Mouse (Mus musculus) heart, adult 18-20 months (tissue): ENCODE data around the gene Hist1h3a. TPM values are rescaled to one million over a fixed set of nuclear protein-coding genes. Genes with fewer than 3 reads are reported as not detected.
"Not testable (repeated sequence)": the region's sequence is repeated elsewhere in the genome, so short reads cannot be mapped to it uniquely, and the experiment has no call there.

Experiments used
- DNase-seq, 2 experiments: peaks; one replicate each; pipeline ENCODE4 v3.0.0; 2021 to 2022; ENCODE audit warnings: mixed read lengths in 1 of 2
- total RNA-seq, 2 experiments: library from RNA; stranded (reverse); gene quantifications; 2 replicates each; pipeline ENCODE4 v1.2.3; 2021

The Hist1h3a gene
- total RNA-seq, 2 experiments from 2014 or later, result 7.5 to 10.7 TPM

DNA sequence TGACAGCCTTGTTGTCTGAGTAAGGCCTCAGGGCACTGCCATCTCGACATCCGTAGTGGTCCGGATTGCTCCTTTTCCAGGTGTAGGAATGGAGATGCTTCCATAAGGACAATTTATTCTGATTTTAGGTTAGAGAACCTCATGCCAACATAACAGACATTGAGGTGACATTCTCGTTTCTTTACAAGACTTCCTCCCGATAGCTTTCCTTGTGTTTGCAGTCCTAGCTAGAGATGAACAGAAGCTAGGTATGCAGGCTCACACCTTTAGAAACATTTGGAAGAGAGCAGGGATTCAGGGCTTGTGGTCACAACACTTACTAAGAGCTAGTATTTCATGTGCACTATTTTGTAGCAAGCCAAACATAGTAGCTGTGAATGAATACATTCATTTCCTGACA is 19.0 kb downstream of the Hist1h3a start:
- DNase-seq, result no peak

DNA sequence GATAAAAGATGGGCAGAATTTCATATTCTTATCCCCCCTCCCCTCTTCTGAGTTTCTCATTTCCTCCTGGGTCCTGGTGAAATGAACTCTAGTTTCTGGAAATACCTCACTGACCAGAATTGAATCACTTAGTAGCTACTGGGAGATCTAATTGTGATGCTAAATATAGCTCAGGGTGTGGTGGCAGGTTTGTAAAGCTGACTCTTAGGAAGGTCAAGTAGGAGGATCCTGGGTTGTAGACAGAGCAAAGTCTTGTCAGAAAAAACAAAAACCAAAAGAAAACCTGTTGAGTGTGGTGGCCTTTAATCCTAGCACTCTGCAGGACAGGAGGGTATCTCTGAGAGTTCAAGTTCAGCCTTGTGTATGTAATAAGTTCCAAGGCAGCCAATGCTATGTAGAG is 20.2 kb downstream of the Hist1h3a start:
- no peak for DNase-seq

DNA sequence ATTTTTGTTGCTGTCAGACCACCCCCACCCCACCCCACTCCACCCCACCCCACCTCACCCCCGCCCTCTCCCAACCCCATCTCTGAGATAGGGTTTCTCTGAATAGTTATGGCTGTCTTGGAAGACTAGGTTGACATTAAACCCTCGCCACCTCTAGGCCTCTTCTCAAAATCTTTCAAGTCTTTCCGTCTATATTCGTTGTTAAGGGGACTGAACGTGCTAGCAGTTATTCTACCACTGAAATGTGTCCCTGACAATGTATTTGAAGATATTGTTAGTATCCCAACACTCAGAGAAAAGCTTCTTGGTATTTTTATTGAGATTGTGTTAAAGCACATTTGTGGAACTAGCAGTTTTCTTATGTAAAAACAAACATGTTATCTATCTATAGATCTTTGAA is 21.3 kb downstream of the Hist1h3a start:
- no peak for DNase-seq

DNA sequence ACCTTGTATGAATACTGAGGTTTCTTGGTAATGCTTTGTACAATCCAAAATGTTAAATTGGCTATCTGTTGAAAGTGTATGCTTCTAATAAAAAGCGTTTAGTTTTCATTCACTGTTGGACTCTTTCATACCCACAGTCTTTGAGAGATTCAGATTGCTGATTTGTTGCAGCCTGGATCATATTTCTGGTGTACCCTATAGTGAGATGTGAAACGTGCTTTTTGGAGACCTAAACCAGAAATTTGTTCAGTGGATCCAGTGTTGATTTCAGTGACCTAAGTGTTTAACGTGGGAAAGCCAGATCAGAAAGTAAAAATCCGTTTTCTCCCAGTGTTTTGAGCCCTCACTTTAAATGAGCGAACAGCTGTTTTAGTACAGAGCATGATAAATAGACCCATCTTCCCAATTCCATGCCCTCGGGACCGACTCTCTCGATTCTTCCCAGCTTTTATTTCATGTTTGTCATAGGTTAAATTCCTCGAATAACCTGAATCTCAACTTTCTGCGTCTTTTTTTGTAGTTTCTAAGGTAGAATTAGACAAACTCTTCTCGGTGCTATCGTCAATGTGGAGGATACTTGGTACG is 21.8 kb downstream of the Hist1h3a start:
- peak in 1 of 2 experiments; percentile 43 for DNase-seq

DNA sequence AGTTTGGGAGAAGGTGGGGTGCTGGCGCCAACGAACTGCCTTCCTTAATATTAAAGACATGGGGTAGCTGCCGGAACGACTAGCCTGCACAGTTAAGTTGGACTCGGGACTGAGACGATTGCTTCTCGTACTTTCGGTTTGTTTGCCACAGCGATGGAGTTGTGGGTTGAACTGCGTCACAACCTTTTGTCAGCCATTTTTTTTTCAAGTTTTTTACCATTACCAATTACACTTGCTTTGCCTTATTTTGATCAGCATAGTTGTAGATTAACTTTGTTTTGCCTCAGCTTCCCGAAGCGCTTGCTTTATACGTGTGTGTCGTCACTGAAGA is 22.3 kb downstream of the Hist1h3a start:
- no peak for DNase-seq

DNA sequence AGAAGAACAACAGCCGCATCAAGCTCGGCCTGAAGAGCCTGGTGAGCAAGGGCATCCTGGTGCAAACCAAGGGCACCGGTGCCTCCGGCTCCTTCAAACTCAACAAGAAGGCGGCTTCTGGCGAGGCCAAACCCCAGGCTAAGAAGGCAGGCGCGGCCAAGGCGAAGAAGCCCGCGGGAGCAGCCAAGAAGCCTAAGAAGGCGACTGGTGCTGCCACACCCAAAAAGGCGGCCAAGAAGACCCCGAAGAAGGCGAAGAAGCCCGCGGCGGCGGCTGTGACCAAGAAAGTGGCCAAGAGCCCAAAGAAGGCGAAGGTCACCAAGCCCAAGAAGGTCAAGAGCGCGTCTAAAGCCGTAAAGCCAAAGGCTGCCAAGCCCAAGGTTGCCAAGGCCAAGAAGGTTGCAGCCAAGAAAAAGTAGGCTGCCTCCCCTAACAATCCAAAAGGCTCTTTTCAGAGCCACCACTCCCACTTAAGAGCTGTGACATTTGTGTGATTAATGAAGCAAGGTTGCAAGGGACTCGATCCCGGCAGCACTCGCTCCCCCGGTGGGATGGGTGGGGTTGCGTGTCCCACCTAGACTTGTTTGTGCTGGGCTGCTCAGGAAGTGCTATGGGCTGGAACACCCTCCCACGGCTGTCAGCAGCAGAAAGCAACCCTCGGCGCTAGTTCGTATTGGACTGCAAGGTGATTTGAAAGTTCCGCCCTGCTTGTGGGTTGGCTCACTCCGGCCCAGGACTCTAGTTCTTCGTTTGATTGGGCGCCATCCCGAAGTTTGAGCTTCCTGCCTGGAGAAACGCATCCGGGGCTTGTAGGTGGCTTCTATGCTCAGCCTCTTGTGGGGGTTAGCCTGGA is 22.9 kb downstream of the Hist1h3a start:
- peak; percentile 94 to 99 for DNase-seq

DNA sequence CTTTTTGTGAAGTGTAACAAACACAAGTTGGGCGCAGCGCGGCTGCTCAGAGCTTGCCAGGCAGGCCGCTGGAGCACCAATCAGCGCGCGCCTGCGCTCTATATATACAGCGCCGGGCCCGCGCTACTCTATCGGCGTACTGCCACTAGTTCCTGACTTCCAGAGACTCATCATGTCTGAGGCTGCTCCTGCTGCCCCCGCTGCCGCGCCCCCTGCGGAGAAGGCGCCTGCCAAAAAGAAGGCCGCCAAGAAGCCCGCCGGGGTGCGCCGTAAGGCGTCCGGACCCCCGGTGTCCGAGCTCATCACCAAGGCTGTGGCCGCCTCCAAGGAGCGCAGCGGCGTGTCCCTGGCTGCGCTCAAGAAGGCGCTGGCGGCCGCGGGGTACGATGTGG is 23.5 kb downstream of the Hist1h3a start, which contains the start of gene Hist1h1c:
Hist1h1c (plus strand) TSS at position 132 of the 392 bp plus-strand sequence.
- DNase-seq, result peak; percentile 92 to 94

DNA sequence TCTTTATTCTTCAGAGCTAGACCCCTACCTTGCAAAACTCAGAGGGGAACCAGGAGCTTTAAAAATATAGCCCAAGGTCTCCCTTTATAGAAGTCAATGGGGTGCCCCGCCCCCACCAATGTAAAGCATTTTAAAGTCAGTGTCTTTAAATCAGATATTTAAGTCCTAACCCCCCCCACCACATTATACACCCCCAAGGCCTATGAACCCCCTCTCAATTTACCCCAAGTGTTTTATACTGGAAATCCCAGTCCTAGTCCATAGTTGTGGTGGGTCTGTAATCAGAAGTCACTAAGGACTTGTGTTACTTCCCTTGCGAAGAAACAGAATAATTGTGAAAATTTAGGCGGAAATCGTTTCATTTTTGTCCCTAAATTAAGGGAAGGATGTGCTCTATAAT is 24.1 kb downstream of the Hist1h3a start:
- no peak for DNase-seq

DNA sequence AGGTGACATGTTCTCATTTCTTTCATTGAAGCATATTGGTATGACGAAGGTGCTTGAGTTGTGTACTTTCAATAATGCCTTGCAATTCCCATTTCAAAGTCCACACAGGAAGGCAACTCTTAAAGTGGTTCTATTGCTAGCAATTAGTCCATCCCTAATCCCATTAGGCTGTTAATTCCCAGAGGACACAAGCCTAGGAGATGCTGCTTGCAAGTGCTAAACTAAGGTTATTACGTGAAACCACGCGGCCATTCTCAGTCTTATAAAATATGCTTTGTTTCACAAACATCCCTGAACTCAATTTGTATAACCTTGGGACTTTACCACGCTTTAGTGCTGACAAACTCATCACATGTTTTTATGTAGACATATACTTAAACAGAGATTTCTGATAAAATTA is 25.1 kb downstream of the Hist1h3a start:
- no peak for DNase-seq

DNA sequence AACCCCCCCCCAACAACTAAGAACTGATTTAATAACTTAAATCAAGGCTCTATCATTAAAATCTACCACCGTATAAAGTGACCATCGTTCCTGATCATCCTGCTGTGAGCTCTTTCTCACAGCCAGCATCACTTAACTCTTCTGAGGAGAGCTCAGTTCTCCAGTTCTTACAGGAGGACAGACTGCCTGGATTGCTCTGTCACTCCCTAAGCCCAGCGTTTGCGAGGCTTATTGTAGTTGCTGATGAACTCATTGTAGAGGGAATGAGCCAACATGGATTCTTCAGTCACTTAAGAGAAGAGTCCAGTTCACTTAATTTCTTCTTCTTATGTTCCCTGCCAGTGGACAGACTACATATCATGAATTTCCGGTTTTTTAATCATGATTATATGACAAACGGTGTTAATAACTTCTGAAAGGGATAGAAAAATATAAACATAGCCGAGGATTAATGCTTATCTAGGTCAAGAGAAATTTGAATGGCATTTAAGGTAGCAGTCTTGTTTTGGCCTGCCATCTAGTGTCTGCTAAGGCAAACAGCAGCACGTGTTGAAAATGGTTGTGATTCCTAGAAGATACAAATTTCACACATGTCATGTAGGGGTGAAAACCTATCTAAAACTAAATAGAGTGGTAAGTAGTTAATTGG is 29.9 kb downstream of the Hist1h3a start:
- peak; percentile 54 to 63 for DNase-seq

DNA sequence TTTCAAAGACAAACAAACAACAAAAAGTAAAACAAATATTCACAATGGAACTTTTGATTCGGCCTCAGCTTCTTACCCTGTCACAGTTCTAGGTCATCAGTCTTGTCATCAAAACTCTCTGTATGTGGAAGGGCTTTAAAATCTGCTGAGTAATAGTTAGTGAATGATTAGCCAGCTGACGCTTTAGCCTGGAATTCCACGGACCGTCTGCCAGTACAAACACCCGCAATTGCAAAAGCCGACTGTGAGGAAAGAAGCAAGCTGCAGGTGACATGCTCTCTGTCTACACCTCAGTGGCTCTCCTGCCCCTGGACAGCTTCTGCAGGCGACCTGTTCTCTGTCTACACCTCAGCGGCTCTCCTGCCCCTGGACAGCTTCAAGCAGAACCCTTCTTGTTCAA is 31.7 kb downstream of the Hist1h3a start:
- DNase-seq, result peak; percentile 61 to 63

DNA sequence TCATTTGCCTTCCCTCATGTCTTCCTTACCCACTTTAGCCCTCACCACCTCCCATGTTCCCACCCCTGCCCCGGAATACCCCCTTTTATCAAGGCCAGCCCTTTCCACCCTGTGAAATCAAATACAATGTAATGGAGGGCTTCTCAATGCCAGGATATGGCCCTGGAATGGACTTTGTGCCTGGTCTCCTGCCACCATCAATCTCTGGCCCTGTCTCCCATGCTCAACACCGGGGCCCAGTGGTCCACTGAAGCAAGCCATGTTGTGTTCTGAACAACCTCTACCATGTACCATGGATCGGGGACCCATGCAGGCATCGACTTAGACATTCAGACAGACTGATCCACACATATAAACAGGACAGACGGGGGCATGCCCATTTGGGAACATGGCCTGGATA is 32.5 kb downstream of the Hist1h3a start:
- no peak for DNase-seq

DNA sequence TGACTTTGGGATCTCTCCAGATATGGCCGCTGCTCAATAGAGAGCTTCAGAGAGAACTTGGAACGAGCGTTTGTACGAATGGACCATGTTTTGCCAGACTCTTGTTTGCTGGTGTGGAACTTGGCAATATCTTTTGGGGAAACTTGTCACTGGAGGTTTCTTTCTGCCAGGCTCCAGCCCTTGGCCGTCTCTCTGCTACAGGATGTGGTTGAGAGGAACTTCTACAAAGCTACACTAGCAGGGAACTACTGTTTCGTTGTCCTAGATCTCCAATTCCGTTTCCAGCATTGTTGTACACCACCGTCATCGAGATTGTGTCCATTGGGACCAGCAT is 33.0 kb downstream of the Hist1h3a start:
- peak; percentile 54 to 76 for DNase-seq

DNA sequence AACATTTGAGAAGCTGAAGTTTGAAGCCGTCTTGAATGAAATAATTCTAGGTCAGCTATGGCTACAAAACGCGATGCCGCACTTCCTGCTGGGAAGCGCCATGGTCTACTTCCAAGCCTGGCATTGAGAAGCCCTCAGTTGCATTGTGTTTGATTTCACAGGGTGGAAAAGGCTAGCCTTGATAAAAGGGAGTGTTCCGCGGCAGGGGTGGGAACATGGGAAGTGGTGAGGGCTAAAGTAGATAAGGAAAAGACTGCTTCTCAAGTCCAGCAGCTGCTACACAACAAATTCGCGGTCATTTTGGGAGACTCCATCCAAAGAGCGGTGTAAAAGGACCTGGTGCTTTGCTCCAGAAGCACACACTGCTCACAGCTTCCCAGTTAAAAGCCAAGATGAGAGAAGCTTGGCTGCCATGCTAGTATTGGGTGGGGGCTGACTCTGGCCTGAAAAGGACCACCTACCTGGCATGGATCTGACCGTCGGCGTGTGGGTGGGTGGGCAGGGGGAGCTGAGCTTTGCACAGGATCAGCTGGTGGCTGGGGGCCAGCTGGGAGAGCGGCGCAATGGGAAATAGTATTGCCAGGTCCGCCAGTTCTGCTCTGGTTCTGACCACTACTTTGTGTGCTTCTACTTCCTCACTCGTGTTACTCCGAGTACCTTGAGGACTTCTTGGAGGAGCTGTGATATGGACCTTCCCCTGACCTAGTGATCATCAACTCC is 33.6 kb downstream of the Hist1h3a start:
- DNase-seq, result no peak

DNA sequence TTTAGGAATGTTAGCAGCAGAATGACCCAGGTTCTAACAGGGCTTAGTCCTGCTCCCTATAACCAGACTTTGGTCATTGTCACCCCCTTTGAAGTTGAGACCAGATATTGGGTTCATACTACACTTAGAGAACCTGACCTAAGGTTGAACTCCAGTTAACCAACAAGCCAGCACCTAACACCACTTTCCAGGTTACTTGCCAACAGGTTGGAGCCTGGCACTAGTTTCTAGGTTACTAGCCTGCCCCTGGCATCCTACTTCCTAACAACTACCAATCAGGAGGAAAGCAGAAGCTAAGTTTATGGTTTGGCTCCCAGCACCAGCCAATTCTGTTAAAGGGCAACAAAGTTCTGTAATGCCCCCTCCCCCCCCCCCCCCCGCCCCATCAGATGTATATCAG is 37.0 kb downstream of the Hist1h3a start:
- DNase-seq, result no peak

DNA sequence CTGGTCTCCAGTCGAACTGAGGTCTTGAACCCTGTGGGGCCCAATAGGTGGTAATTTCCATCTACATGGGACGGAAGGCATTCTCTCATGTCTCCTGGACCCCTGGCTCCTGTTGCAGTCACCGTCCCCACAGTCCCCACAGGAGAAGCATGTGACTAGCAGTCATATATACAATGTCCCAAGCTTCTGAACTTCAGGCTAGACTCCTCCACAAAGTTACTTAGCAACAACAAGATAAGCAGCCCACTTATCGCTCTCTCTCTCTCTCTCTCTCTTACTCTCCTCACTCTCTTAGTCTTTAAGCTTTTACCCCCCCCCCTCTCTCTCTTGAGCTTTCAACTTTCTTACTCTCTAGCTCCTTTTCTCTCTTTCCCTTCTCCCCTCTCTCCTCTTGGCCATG is 37.9 kb downstream of the Hist1h3a start:
- DNase-seq, result no peak

DNA sequence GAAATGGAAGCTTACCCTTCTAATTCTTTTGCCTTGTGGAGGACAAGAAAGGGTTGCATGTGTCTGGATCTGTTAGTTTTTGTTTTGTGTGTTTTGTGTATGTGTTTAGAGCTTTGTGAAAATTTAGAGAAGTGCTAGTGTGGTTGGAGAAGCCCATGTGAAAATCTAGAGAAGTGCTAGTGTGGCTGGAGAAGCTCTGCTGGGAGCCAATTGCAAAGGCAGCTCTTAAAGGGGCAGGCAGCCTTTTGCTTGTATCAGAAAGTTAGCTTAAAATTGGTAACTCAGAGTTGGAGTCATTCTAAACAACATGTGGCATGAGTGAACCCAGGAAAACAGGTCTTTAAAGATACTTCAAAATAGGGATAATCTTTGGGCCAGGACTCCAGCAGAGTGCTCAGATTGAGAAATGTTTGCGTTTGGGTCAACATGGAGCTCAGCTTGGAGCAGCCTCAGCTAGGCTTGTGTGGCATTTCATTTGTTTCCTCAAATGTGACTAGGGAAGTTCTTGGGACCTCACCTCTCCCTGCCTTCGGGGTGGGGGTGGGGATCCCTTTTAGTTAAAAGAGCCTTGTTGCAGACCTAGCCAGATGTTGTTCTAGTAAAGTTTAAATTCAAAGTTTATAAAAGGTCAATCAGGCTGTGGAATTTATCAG is 44.5 kb downstream of the Hist1h3a start:
- DNase-seq, result not testable (repeated sequence)

DNA sequence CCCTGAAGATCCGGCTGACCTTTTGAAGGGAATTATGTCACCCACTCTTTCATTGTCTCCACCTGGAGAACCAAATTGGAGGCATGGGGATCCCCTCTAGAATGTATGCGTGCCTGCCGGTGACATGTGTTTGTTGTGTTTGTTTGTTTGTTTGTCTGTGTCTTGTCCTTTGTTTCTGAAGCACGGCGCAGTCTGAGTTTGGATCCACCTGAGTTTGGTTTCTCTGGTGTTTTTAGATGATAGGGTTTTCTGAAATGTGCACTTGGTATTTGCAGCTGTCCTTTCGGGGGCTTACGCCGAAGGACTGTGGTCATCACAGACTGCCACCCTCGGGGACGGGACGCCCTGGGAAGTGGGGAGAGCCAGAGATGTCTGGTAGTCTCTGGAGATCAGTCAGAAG is 45.0 kb downstream of the Hist1h3a start:
- DNase-seq, result no peak

DNA sequence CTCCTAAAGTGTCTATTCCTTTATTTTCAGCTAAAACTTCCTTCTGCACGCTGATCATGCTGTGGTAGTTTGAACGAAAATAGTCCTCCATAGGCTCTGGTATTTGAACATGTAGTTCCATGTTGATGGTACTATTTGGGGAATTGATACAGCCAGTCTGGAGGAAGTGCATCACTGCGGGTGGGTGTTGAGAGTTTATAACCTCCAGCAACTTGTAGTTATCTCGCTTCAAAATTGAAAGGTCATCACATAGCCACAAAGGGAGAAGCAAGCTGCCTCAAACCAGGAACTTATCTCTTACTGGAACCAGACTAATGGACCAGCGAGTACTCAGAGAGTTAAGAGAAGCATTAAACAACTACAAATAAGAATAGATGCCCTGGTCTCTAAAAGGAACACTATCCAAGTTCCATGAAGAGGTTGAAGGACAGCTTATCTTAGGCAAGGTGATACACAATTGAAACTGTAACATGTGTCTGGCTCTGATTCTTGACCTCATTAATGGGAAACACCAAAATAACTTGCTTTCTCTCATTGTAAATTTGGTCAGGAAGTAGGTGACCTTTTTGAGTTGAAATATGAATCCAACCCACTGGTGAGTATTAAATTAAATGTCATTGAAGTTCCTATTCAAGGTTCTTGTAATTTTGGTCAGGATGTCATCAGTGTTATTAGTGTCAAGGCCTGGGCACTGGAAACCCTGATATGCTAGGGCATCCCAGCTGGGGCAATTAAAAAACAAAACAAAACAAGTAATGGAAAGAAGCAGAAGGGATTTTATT is 45.7 kb downstream of the Hist1h3a start:
- DNase-seq, result peak; percentile 30 to 61
